Mouse (Mus musculus) liver, embryonic 11.5 days (tissue): Measurements from ENCODE around the gene Popdc2. TPM values are rescaled to one million over a fixed set of nuclear protein-coding genes. Genes with fewer than 3 reads are reported as not detected.

Source experiments
- ATAC-seq: fragments of 200-750 bp; cut with Nextera tagmentation; replicated peaks from 2 replicates; pipeline ENCODE4 v1.8.0; 2017; ENCODE audit warnings: moderate number of reproducible peaks, mild to moderate bottlenecking, moderate TSS enrichment, moderate library complexity; ENCODE audit not compliant: low FRiP score
- DNase-seq: peaks from one replicate; pipeline ENCODE4 v3.0.0-alpha.2; 2017; ENCODE audit warnings: low spot score
- H3K27ac ChIP-seq: fragments of 300-500 bp; sonication (generic); 2 replicates; pipeline ENCODE4 v1.5.1; 2014; ENCODE audit warnings: mild to moderate bottlenecking, low read depth, low read length, control low read depth
- H3K27me3 ChIP-seq: fragments of 300-500 bp; sonication (generic); replicated peaks from 2 replicates; pipeline ENCODE4 v1.6.1; 2014; ENCODE audit warnings: low read length, mixed read lengths; ENCODE audit not compliant: control insufficient read depth, insufficient read depth
- H3K36me3 ChIP-seq: fragments of 300-500 bp; sonication (generic); 2 replicates; pipeline ENCODE4 v1.6.1; 2014; ENCODE audit warnings: mild to moderate bottlenecking, low read length, moderate library complexity, mixed read lengths; ENCODE audit not compliant: control insufficient read depth, insufficient read depth
- H3K4me1 ChIP-seq: fragments of 300-500 bp; sonication (generic); replicated peaks from 2 replicates; pipeline ENCODE4 v1.6.1; 2014; ENCODE audit warnings: low read length, mixed read lengths; ENCODE audit not compliant: control insufficient read depth, insufficient read depth
- H3K4me2 ChIP-seq: fragments of 300-500 bp; sonication (generic); 2 replicates; pipeline ENCODE4 v1.6.1; 2014; ENCODE audit warnings: mild to moderate bottlenecking, control low read depth, moderate library complexity
- H3K4me3 ChIP-seq: fragments of 300-500 bp; sonication (generic); 2 replicates; pipeline ENCODE4 v1.5.1; 2014; ENCODE audit warnings: low read depth, low read length, control low read depth
- H3K9ac ChIP-seq: fragments of 300-500 bp; sonication (generic); 2 replicates; pipeline ENCODE4 v1.6.1; 2014; ENCODE audit warnings: low read depth, low read length, control low read depth
- H3K9me3 ChIP-seq: fragments of 300-500 bp; sonication (generic); 2 replicates; pipeline ENCODE4 v1.6.1; 2016; ENCODE audit warnings: low read length, inconsistent platforms, mixed read lengths; ENCODE audit not compliant: control insufficient read depth
- WGBS: fragments of 180-500 bp; shearing (Covaris S2); extraction: QIAGEN DNeasy Blood & Tissue Kit; methylation state at CpG from one replicate; pipeline ENCODE4 v1.1.7; 2014; 5-methylcytosine and 5-hydroxymethylcytosine counted together
- polyA plus RNA-seq: library from polyadenylated mRNA; unstranded; fragments of >200 nt; fragmentation: Nextera tagmentation; extraction: Ambion mirVana; gene quantifications from 2 replicates; pipeline ENCODE4 v1.2.1, GENCODE M21; 2014

The Popdc2 gene
- polyA plus RNA-seq, 1 experiment from 2014 or later, result 15.8 TPM

DNA sequence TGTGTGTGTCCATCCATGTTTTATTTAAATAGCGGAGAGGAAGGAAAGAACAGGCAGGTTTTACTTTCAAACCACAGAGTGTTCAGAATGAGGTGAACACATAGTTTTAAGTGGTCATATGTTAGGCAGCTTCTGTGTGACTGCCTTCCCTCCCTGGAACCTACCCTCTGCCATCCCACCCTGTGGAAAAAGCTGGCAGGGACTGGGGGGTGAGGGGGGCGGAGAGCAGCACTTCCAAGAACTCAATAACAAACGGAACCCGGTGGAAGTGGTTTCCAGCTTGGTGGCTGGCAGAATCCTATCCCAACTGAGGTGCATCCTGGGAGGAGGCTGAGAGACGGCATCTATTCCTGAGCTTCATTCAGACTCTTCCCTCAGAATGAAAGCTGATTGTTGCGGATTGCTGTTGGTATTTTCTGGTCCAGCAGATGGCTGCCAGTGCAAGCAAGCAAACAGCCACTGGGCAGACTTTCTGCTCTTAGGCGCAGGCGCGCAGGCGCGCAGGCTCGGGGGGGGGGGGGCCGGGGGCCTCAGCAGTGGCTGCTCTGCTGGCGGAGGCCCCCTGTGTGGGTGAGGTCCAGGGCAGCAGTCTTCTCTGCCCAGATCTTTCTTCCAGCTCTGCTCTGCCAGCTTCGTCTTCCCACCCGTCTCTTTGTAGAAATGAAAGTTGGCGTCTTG lies 14.3 kb downstream of the Popdc2 start:
- H3K4me3 ChIP-seq, result peak overlapping the region; percentile 36
- H3K9me3 ChIP-seq, result no peaks in the 10 kb centered on the region
- H3K27ac ChIP-seq, result peak overlapping the region; percentile 47; the same call in 1 of the 2 replicates
- H3K4me2 ChIP-seq, result peak overlapping the region; percentile 58
- 26% methylated on average over 16 of the region's 17 CpGs for WGBS
- H3K9ac ChIP-seq, result peak overlapping the region; percentile 43
- ATAC-seq (no peak; the same call in 1 of the 2 replicates), DNase-seq (no peak)
- H3K4me1 ChIP-seq, result peaks cover 50% of the 10 kb centered on the region
- H3K27me3 ChIP-seq, result no peaks in the 10 kb centered on the region
- no peaks in the 10 kb centered on the region for H3K36me3 ChIP-seq

DNA sequence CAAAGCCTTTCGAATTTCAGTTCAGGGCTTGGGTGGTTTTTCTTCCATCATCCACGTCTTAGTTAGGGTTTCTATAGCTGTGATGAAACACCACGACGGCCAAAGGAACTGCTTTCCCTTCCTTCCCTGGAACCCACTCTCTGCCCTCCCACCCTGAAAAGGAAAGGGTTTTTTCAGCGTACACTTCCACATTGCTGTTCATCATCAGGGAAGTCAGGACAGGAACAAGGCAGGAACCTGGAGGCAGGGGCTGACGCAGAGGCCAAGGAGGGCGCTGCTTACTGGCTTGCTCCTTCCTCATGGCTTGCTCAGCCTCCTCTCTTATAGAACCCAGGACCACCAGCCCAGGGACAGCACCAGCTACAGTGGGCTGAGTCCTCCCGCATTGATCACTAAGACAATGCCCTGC lies 14.8 kb downstream of the Popdc2 start:
- H3K4me3 ChIP-seq, result peak overlapping the region; percentile 36
- peaks cover 48% of the 10 kb centered on the region for H3K4me1 ChIP-seq
- H3K27me3 ChIP-seq, result no peaks in the 10 kb centered on the region
- DNase-seq (no peak), ATAC-seq (no peak)
- H3K27ac ChIP-seq, result peak overlapping the region; percentile 47; the same call in 1 of the 2 replicates
- peak overlapping the region; percentile 43 for H3K9ac ChIP-seq
- no peaks in the 10 kb centered on the region for H3K9me3 ChIP-seq
- 36% methylated on average over 8 of the region's 8 CpGs for WGBS
- H3K4me2 ChIP-seq, result peak overlapping the region; percentile 58
- H3K36me3 ChIP-seq, result no peaks in the 10 kb centered on the region

DNA sequence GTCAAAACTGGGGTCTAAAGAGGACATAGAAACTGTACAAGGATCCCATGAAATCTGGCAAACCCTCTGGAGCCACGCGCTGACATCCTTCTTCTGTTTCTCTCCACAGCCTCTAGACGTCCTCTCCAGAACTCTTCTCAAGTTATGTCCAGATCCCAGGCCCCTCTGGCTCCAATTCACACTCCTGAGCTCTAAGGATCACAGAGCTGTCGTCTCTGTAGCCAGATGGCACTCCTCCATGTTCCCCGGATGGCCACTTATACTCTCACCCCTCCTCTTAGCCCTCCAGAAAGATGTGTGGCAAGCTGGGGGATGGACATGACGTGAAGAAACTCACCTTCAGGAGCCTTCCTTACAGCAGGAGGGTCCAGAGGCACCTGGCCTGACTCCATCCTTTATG lies 15.5 kb downstream of the Popdc2 start:
- Histone ChIP-seq H3K9ac (no peak overlapping the region), H3K4me3 (no peak overlapping the region), H3K27me3 (no peaks in the 10 kb centered on the region), H3K27ac (no peak overlapping the region), H3K4me1 (peaks cover 48% of the 10 kb centered on the region), H3K4me2 (no peak overlapping the region; the same call in 1 of the 2 replicates), H3K9me3 (no peaks in the 10 kb centered on the region), H3K36me3 (no peaks in the 10 kb centered on the region)
- 91% methylated on average over 6 of the region's 6 CpGs for WGBS
- ATAC-seq (no peak), DNase-seq (no peak)

DNA sequence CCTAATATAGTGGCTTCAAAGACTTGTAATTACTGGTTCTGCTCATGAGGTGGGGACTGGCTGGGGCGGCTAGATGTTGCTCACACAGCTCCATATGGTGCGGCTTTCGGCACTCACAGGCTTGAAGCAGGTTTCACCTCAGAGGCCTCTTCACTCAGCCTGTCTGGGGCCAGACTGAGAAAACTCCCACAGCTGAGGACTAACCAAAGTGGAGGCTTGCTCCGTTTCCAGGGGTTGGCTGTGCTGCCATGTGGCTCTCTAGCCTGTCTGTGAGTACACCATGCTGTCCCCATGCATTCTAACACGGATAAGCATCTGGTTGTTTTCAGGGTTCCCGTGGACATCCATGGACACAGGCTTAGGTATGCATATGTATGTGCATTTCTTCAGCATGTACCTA lies 16.6 kb downstream of the Popdc2 start:
- WGBS, result 78% methylated on average over 6 of the region's 6 CpGs
- DNase-seq (no peak), ATAC-seq (no peak)
- Histone ChIP-seq H3K4me2 (no peak overlapping the region), H3K4me3 (no peak overlapping the region), H3K36me3 (no peaks in the 10 kb centered on the region), H3K4me1 (peaks cover 41% of the 10 kb centered on the region), H3K9me3 (no peaks in the 10 kb centered on the region), H3K9ac (no peak overlapping the region), H3K27ac (no peak overlapping the region), H3K27me3 (no peaks in the 10 kb centered on the region)

DNA sequence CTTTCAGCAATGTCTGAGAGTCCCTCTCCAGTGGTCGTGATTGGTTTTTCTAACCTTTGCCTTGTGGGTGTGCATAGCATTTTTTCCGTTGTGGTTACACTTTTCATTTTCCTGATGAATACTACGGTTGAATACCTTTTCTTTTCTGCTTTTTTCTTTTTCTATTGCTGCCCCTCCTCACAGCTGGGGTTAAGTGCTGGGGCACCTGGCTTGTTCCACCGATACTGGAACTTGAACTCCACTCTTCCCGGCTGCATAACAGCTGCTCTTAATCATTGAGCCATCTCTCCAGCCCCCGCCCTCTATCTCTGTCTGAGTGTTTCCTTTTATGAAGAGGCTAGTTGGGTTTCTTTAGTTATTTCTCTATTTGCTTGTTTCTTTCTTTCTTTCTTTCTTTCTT lies 17.1 kb downstream of the Popdc2 start:
- no peak for DNase-seq

DNA sequence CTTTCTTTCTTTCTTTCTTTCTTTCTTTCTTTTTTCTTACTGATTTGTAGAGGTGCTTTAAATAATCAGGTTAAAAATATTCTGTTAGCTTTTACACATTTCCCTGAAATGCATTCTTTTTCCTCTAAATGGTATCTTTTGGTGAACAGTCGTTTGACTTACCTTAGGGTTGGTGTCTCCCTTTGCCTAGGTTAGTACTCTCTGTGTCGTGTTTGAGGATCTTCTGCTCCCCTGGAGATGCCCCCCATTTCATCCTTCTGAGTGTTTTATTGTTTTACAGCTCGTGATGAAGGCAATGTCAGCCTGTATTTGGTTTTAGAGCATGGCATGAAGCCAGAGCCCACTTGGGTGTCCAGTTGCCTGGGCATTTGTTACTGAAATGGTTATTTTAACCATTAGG lies 17.5 kb downstream of the Popdc2 start:
- ATAC-seq (no peak), DNase-seq (no peak)
- 47% methylated on average over 3 of the region's 3 CpGs for WGBS
- H3K9ac ChIP-seq, result no peak overlapping the region
- no peak overlapping the region for H3K27ac ChIP-seq
- peaks cover 43% of the 10 kb centered on the region for H3K4me1 ChIP-seq
- no peak overlapping the region for H3K4me2 ChIP-seq
- H3K4me3 ChIP-seq, result no peak overlapping the region
- H3K36me3 ChIP-seq, result no peaks in the 10 kb centered on the region
- H3K27me3 ChIP-seq, result no peaks in the 10 kb centered on the region
- H3K9me3 ChIP-seq, result no peaks in the 10 kb centered on the region

More for the DNA sequence above, 17.1 kb downstream of the Popdc2 start:
- no peak for ATAC-seq
- Histone ChIP-seq H3K9ac (no peak overlapping the region), H3K4me3 (no peak overlapping the region), H3K27ac (no peak overlapping the region), H3K4me1 (peaks cover 41% of the 10 kb centered on the region), H3K36me3 (no peaks in the 10 kb centered on the region), H3K27me3 (no peaks in the 10 kb centered on the region), H3K9me3 (no peaks in the 10 kb centered on the region), H3K4me2 (no peak overlapping the region)
- WGBS, result 40% methylated on average over 6 of the region's 6 CpGs

DNA sequence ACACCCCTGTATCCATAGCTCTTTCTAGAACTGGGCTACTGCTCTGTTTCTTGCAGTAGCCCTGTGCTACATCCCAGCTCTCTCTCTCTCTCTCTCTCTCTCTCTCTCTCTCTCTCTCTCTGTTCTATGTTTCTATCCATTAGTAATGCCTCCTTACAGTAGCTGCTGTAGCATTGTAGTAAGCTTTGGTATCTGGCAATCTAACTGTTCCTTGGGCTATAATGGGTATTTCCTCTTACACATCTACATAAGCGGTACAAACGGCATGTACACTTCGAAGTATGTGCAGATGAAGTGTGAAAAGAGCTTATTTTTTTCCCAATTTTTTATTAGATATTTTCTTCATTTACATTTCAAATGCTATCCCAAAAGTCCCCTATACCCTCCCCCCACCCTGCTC lies 17.9 kb downstream of the Popdc2 start:
- DNase-seq (no peak), ATAC-seq (no peak)
- Histone ChIP-seq H3K9ac (no peak overlapping the region), H3K27me3 (no peaks in the 10 kb centered on the region), H3K27ac (no peak overlapping the region), H3K4me1 (peaks cover 43% of the 10 kb centered on the region), H3K4me3 (no peak overlapping the region), H3K36me3 (no peaks in the 10 kb centered on the region), H3K9me3 (no peaks in the 10 kb centered on the region), H3K4me2 (no peak overlapping the region)
- 84% methylated on average over 3 of the region's 3 CpGs for WGBS

DNA sequence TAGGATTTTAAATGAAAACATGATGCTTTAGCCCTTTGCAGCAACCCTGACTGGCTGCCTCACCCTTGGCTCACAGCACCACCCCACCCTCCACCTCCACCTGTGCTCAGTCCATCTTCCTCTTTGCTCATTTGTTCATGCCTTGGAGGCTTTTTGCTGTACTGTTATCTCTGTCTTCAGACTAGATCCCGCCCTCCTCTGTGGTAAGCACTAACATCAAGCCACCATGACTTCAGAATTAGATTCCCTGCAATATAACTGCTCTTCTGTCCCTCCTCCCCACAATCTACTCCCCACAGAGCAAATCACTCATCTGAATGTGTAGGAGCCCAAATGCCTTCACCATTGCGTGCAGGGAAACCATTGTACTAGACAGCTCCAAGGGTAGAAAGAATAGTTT lies 21.7 kb downstream of the Popdc2 start:
- Histone ChIP-seq H3K4me1 (peaks cover 33% of the 10 kb centered on the region), H3K9me3 (no peaks in the 10 kb centered on the region), H3K4me3 (no peak overlapping the region), H3K27ac (peak overlapping the region; percentile 4; the same call in 1 of the 2 replicates), H3K4me2 (peak overlapping the region; percentile 30; the same call in 1 of the 2 replicates), H3K9ac (no peak overlapping the region), H3K27me3 (no peaks in the 10 kb centered on the region), H3K36me3 (no peaks in the 10 kb centered on the region)
- WGBS, result 56% methylated on average over 2 of the region's 2 CpGs
- DNase-seq (no peak), ATAC-seq (peak; percentile 82)

DNA sequence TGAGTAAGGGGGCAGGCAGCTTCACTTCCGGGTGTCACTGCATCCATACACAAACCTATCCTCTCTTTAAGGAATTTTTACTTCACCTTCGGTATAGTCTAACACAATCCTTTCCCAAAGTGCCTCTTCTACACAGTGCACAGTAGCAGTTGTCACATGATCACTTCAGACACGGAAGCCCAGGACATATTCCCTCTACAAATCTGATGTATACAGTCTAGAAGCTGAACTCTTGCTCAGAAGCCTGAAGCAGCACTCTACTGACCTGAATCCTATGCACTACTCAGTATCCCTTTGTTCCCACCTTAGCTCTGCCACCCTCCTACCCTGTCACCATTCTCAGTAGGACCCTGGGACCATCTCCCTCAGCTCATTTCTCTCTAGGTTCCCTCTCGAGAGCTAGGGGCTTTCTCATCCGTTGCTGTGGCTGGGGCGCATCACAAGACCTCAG lies 23.2 kb downstream of the Popdc2 start:
- Histone ChIP-seq H3K27me3 (no peaks in the 10 kb centered on the region), H3K4me2 (no peak overlapping the region), H3K4me1 (peaks cover 29% of the 10 kb centered on the region), H3K9me3 (no peaks in the 10 kb centered on the region), H3K27ac (no peak overlapping the region), H3K9ac (no peak overlapping the region), H3K36me3 (no peaks in the 10 kb centered on the region), H3K4me3 (no peak overlapping the region)
- DNase-seq (no peak), ATAC-seq (no peak)
- 84% methylated on average over 6 of the region's 6 CpGs for whole genome bisulfite sequencing
